Mouse (Mus musculus) urinary bladder, postnatal 36 days (tissue): ENCODE measurements around the gene Sema4d.

ENCODE experiments used
- DNase-seq, 2 experiments: peaks; one replicate each; pipeline ENCODE4 v3.0.0; 2022; ENCODE audit warnings: low spot score in 2 of 2, mixed read lengths in 1 of 2

Gene Sema4d

DNA sequence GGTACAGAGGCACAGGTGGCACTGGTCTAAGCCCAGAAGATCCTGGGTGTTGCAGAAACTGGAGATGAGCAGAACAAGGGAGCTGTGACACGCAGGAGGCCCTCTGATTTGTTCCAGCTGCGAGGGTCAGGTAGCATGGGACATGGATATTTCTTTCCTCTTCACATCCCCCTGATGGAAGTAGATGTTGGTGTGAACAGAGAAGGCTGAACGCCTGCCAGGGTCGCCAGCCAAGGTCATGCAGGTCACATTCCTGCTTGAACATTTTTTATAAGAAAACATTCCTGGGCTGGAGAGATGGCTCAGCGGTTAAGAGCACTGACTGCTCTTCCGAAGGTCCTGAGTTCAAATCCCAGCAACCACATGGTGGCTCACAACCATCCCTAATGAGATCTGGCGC, 66.2 kb downstream of the Sema4d start:
- DNase-seq = no peak

DNA sequence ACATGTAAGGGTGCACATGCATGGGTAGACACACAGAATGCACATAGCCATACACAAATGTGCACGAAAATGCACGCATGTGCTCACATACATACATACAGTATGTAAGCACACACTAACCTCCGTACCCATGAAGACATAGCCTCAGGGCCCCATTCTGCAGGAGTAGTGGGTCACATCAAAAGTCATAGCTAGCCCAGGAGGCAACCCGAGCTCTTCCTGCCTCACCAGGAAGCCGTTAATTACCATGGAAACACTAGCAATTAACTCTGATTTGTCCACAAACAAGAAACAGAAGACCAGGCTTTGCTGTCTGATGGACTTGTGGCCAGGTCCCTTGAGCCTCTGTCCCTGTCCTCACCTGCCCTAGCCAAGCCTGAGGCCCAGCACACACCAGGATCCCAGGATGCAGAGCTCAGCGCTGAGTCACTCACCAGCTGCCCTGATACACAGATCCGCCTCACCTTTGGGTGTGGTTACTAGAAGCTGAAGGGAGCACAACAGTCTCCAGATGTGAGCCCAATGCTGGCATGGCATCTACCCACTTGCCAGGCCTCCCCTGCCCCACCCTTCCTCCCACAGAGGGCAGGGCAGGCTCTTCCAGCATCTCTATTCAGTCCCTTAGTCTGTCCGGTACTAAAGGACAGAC, 67.5 kb downstream of the Sema4d start:
- DNase-seq = no peak

DNA sequence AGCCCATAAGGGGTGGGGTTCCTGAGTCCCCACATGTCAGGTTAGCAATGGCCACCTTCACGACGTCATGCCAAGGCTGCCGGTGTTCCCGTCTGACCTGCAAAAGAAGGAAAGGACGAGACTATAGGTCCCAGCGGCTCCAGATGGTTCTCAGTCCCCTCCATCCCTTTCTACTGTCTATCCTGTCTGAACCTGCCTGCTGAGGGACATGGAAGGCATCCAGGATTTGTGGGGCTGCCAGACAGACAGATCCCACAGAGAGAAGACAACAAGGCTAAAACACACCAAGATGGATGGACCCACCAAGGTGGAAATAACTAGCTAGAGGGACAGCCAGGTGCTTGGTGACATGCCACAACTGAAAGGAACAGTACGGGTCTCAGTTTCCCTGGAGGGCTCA, 68.1 kb downstream of the Sema4d start:
- no peak for DNase-seq

GRCm38 (mm10) chr13:51724566-51724965, 69.0 kb downstream of the Sema4d start:
- no peak for DNase-seq

GRCm38 (mm10) chr13:51723114-51723513, 70.4 kb downstream of the Sema4d start:
- no peak for DNase-seq

DNA sequence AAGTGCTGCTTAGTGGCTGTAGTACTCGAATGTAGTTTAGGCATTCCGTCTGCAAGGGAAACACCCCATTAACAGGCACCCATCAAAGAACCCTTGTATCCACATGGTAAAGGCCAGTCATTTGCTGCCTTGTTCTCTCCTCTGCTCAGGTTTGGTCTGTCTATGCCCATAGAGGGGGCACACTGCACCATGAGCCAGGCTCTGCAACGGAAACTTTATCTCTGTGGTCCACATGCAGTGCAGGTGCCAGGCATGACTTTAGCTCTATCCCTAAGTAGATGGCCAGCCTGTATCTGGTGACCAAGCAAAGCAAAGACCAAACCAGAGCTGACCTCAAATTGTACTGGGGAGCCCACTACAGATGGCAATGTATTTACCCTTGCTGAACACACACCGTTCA, 73.0 kb downstream of the Sema4d start:
- DNase-seq = no peak

DNA sequence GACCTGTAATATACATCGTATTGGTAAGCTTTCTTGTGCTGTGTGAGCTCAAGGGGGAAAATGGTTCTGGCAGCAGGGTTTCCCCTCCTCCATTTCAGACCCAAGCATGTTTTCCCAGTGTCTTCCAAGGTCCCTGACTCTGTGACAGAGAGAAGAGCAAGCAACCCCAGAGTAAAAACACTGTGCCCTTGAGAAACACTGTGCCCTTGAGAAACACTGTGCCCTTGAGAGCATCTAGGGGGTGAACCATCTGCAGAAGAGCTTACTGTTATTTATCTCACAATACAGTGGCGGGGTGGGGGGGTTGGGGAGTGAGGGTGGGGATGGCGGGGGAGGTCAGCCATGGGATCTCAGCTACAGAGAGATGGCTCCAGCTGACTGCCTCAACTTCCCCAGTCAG, 74.3 kb downstream of the Sema4d start:
- no peak for DNase-seq

- DNase-seq = no peak
These were observed 76.9 kb downstream of the Sema4d start for GRCm38 (mm10) chr13:51716350-51717263.

DNA sequence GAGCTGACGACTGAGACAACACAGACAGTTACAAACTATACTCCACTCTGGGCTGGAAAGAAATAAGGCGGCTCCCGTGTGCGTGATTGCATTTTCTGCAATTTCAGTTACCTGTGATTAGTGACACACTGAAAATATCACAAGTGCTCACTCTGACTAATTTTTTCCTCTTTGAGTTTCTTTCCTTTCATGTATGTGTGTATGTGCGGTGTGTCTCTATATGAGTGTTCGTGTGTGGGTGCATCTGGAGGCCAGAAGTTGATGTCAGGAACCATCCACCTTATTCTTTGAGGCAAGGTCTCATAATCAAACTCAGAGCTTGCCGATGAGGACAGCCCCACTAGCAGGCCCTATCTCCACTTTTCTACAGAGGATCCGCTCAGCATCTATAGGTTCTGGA, 81.5 kb downstream of the Sema4d start:
- DNase-seq = no peak

GRCm38 (mm10) chr13:51710738-51711137, 82.8 kb downstream of the Sema4d start:
- peak; percentile 26 to 65 for DNase-seq

DNA sequence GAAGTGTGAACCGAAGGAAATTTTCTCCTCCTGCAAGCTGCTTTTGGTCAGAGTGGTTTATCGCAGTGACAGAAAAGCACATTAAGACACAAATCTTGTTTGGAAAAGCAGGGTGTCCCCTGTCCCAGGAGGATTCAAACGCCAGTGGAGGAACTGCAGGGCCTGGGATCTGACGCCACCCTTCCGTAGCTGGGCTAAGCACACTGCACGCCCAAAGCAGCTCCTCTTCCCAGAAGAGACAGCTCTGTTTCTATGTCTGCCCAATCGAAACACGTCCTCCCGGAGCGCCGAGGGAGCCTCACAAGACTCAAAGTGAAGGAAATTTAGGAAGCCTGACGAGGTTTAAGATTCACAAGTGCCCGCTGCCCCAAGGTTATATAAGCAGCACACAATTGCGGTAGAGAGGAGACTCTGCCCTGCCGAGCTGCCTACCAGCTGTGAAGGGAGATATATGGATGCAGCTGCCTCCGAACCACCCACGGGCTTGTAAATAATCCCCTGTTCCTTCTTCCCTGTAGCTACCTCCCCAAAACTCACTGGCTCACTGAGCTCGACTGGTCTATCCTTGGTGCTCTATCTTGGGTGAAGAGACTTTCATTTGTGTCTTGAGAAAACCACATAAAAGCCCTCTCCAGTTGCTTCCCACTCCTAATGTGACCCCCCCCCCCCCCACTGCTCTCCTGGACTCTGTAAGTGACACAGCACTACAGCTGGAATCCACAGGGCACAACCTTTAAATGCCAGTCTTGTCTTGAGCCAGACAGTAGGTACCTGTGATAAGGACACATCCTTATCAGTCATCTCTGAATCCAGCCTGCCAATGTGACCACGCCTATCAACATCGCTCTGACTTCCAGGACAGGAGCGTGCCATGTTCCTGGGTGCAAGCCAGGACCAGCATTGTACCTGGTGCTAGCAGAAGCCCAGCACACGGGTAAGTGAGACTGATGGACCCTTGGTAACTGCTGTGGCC, 87.4 kb downstream of the Sema4d start:
- no peak for DNase-seq

GRCm38 (mm10) chr13:51703893-51704292, 89.7 kb downstream of the Sema4d start:
- no peak for DNase-seq

DNA sequence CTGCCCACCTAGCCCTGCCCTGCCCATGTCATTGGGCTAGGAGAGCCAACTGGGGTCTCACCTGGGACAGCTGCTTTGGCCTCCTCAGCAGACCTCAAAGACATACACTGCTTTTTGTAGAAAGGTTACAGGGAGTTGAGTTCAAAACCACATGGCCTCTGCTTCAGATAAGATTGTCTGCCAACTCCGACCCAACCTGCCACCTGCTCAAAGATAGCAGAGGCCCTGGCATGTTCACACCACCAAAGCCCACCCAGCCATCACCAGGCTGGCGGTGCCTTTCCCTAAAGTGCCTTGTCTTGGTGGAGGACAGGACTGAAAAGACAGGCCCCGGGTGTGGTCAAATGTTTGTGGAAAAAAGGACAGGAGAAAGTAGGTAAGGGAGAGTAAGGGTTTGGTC, 95.2 kb downstream of the Sema4d start:
- DNase-seq = no peak

GRCm38 (mm10) chr13:51697897-51698296, 95.7 kb downstream of the Sema4d start:
- no peak for DNase-seq

DNA sequence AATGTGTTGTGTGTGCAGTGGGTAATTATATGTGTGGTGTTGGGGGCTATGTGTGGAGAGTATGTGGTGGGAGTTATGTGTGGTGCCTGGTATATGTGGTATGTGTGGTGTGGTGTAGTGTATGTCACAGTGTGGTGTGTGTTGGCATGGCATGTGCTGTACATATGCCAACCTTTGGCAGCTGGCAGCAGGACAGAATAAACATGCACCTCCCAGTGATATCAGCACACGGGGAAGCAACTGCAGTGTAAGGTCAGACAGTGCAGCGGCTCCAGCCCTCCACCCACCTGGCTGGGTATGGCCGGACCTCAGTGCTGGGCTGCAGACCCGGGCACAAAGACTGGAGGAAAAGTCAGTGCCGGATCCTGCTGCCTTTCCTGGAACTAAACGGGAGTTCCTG, 96.1 kb downstream of the Sema4d start:
- no peak for DNase-seq

DNA sequence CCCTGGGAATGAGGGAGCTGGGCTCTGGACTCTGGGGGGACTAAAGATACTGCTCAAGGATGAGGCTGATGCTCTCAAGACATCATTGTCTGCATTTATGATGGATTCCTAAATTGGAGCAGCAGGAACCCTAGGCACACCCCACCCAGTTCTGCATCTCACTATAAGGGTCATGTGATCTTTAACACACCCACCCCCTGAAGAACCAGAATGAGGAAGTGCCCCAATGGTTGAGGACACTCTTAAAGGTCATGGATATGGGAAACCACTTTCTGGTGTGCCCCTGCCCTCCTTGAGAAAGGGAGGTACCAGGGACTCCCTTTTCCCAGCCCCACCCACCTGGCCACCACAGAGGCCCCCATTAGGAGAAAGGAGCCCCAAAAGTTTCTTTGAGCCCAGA, 97.1 kb downstream of the Sema4d start:
- no peak for DNase-seq

DNA sequence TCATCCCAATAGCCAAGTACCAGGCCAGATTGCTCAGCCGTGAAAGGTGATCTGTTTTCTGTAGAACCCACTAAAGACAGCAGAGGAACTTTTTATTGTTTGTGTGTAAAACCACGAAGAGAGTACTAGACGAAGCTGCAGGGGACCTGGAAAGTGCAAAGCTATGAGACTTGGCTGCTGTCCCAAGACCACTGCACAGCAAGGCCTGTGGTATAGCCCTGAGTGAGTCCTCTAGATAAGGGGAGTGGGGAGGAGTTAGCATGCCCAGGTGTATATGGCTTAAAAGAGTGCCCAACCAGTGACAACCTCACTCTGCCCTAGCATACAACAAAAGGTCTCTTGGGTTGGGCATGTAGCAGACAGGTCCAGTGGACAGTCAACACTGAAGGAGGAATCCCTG, 104.9 kb downstream of the Sema4d start:
- no peak for DNase-seq

DNA sequence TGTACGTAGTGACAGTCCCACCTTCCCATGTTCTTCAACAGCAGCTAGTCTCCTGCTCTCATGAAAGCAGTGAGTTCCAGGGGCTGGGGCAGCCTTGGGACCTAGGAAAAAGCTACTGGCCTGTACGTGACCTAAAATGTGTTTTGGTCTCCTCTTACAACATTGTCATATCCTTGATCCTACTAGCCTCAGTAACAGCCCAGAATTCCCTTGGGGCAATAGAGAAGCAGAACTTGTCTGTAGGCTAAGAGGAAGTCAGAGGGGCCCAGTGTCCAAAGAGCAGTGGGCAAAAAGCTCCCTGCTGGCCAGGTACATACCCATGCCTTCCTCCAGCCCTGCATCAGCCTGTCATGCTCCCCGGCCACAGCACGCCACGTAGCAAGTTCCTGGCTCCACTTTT, 106.6 kb downstream of the Sema4d start:
- DNase-seq = no peak

DNA sequence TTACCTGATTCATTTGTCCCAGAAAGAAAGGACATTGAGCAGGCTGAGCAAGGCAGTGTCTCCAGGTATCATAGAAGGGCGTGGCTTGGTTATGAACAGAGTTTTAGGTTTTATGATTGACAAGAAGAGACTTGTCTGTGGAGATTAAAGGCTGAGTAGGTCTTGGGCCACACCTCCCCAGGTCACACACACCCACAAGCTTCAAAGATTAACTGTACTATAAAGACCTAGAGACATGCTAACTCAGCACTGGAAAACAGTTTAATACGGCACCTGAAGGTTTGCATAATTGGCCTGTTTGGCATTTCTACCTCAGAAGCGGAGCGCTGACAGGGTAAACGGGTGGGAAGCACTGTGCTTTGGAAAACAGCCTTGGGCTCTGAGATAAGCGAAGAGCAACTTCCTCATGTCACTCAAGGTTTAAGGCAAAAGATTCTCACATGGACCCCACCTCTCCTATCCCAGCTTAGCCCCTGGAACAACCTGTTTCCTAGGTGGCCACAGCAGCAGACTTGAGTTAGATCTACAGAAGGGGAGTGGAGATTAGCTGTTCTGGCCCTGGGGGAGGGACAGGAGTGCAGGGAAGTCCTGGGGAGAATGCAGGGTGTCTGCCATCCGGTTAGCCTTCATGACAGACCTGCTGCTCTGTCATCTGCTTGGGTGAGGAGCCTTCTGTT, 108.1 kb downstream of the Sema4d start:
- DNase-seq = peak; percentile 14 to 15

DNA sequence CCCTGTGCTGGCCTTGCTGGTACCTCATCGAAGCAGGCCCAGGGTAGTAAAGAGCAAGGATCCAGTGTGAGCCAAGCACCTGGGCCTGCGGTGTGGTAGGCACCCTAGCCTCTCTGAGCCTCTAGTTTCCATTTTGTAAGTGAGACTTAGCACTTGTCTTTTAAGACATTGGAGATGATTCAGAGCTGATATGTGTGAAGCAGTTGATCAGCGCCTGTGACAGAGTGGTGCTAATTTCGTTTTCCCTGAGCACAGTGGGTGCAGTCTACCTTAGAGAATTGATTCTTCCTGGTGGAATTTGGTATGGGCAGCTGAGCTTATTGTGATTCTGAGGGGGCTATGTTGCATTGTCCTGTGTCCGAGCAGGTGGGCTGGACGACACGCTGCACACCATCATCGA, 111.9 kb downstream of the Sema4d start:
- DNase-seq = no peak

- DNase-seq = no peak
These were observed 112.5 kb downstream of the Sema4d start for GRCm38 (mm10) chr13:51681076-51681475.

GRCm38 (mm10) chr13:51679332-51679731, 114.2 kb downstream of the Sema4d start:
- no peak for DNase-seq
